Mouse (Mus musculus): ENCODE results near the gene H2al1m.
"Not testable (repeated sequence)": the region's sequence is repeated elsewhere in the genome, so short reads cannot be mapped to it uniquely, and the experiment has no call there.

The H2al1m gene

DNA sequence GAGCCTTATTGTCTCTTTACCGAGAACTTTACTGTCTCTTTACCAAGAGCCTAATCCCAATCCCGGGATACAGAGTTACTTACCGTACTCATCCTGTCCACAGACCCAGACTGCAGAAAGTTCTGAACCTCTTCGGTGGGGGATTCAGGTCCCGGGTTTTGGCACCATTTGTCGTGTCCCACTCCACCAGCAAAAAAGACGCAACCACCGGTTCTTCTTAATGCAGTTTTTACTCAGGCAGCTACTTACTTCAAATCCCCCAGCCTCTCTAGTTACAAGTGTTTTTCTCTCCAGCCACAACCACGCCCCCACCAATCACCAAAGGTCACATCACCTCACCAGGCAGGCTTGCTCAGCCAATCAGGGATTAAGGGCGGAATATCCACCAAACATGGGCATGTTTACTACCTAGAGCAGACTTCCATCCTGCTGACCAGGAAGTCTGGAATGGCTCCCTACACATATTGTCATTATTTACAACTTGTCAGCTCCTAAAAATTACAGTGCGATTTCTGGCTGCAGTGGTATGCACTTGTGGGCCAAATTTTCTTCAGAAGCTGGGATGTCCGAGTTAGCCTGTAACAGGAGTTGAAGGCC lies 48.9 kb downstream of the H2al1m start:
- DNase-seq: not testable (repeated sequence)

DNA sequence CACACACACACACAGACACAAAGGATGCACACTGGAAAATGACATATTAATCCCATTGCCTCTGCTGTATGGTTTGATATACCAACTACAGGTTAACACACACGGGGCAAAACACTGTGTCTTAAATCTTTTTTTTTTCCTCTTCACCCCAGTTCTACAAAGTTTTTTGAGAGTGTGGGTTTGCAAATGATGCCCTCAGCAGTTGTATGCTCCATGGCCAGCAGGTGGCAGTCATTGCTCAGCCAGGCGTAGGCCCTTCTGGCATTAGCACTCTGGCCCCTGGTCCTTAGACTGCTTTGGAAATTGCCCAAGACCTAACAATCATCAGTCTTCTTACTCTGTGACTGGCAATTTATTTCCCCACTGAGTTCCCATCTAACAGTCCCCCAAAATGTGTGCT lies 49.5 kb downstream of the H2al1m start:
- DNase-seq: not testable (repeated sequence)

Measured in retina, postnatal 1 day (tissue).